Mouse (Mus musculus): ENCODE measurements around the gene Rps12. TPM values are rescaled to one million over a fixed set of nuclear protein-coding genes. Genes with fewer than 3 reads are reported as not detected.

Gene Rps12
- 949 and 1,914 TPM in 2 replicates for polyA plus RNA-seq (2012; rRNA removed; ENCODE audit: low replicate concordance)

DNA sequence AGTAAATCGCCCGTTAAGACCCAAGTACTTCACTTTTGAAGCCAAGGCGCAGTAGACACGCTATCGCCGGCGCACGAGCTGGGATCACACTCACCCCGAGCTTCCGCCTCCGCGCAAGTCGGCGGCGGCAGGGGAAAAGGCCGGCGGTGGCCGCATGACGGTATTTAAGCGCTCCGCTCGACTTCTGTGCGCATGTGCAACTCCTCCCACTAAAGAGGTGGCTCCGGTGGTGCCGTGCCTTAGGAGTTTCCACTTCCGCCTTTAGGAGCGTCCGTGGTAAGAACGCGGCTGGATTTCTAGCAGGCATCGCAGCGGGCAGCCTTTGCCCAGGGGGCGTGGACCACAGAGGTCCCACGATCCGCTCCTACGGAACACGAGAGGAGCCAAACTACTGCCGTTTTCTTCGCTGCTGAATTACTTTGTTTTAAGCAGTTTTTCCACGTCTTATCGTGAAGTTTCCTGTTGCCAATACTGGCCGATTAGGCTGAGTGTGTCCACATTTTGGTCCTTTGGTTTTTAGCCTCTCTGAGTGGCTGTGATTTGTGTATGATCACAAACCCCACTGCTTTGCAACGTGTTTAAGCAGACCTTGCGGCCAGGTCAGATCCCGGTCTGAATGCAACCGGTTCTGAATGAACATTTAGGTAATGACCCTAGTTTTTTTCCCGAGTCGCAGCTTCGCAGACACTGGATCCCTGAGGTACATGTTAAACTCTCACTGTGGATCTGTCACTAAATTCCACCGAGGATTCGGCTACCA, at the start of gene Rps12:
Rps12 (minus strand) TSS at position 214 of the 760 bp plus-strand sequence.

DNA sequence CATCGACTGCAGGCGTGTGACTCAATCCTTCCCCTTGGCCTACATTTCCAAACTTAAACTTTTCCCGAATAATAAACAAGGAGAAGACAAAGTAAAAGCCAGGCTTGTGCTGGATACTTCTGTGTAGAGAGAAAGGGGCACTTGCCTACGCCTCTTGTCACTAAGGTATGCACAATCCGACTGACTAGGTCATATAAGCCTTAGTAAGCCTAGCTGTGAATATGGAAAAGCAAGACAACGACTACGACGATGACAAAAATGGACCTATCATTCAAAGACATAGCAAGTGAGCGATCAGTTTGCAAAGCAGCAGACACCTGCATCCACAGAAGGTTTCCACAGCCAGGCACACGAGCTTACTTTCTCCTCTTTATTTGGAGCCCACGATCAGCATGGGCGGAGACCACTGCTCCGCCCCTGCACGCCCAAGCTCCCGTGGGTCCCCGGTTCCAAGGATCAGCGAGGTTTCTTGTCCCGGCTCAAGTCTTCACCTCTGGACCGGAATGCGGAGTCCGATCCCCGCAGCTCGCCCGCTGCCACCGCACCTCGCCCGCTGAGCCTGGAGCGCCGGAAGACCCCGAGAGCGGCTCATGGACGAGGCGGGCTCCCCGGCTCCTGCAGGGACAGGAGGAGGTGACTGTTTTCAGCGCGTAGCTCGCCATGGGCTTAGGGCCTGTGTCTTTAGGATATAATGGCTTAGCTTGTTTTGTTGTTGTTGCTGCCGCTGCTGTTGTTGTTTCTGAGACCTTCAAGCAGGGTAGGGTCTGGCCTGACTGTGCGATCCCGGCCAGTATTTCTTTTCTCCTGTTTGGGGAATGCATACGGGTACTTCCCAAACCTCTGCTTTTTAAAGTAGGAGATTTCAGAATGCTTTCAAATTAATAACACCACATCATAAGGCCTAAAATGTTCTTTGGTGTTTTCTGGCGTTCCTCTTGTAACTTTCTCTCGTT, 9.8 kb upstream of the Rps12 start, which contains the start of gene Slc18b1:
Slc18b1 (plus strand) TSS at position 436 of the 953 bp plus-strand sequence.

Other genes starting within 250 kb of the Rps12 start
- gene Slc18b1, start 9.7 kb upstream of the Rps12 start, polyA plus RNA-seq (2012; rRNA removed; ENCODE audit: low replicate concordance) = 23.6 and 44.7 TPM in 2 replicates
- 11.5 and 34.9 TPM in 2 replicates for gene Vnn3, start 64.2 kb upstream of the Rps12 start, polyA plus RNA-seq (2012; rRNA removed; ENCODE audit: low replicate concordance)
- 3.1 TPM in 2 replicates for gene Vnn1, start 107.4 kb upstream of the Rps12 start, polyA plus RNA-seq (2012; rRNA removed; ENCODE audit: low replicate concordance)
- gene Taar1, start 133.1 kb upstream of the Rps12 start, polyA plus RNA-seq (2012; rRNA removed; ENCODE audit: low replicate concordance) = not detected in 2 replicates
- gene Taar2, start 151.3 kb upstream of the Rps12 start, polyA plus RNA-seq (2012; rRNA removed; ENCODE audit: low replicate concordance) = 0.11 TPM in 1 of 2 replicates, not detected in the other
- not detected in 2 replicates for gene Taar3, start 162.3 kb upstream of the Rps12 start, polyA plus RNA-seq (2012; rRNA removed; ENCODE audit: low replicate concordance)
- gene Taar4, start 173.2 kb upstream of the Rps12 start, polyA plus RNA-seq (2012; rRNA removed; ENCODE audit: low replicate concordance) = 0.14 TPM in 1 of 2 replicates, not detected in the other
- gene Taar5, start 183.4 kb upstream of the Rps12 start, polyA plus RNA-seq (2012; rRNA removed; ENCODE audit: low replicate concordance) = not detected in 2 replicates
- not detected in 2 replicates for gene Taar6, start 198.4 kb upstream of the Rps12 start, polyA plus RNA-seq (2012; rRNA removed; ENCODE audit: low replicate concordance)
- gene Taar7a, start 206.2 kb upstream of the Rps12 start, polyA plus RNA-seq (2012; rRNA removed; ENCODE audit: low replicate concordance) = not detected in 2 replicates
- gene Taar7b, start 212.7 kb upstream of the Rps12 start, polyA plus RNA-seq (2012; rRNA removed; ENCODE audit: low replicate concordance) = not detected in 2 replicates
- not detected in 2 replicates for gene Taar7d, start 239.9 kb upstream of the Rps12 start, polyA plus RNA-seq (2012; rRNA removed; ENCODE audit: low replicate concordance)